Mouse (Mus musculus) hindbrain, embryonic 10.5 days (tissue): ENCODE measurements around the gene Tlr9. TPM values are rescaled to one million over a fixed set of nuclear protein-coding genes. Genes with fewer than 3 reads are reported as not detected.
A peak's percentile ranks its signal among the peaks of the same experiment; 100 is the strongest.

Experiments
- DNase-seq: peaks from one replicate; pipeline ENCODE4 v3.0.0-alpha.2; 2017; ENCODE audit warnings: low spot score
- H3K27ac ChIP-seq: fragments of 300-500 bp; sonication (generic); 2 replicates; pipeline ENCODE4 v1.5.1; 2016; ENCODE audit warnings: mild to moderate bottlenecking, moderate library complexity
- H3K27me3 ChIP-seq: fragments of 300-500 bp; sonication (generic); 2 replicates; pipeline ENCODE4 v1.6.1; 2016; ENCODE audit warnings: mild to moderate bottlenecking; ENCODE audit not compliant: poor library complexity, insufficient read depth, severe bottlenecking
- H3K36me3 ChIP-seq: fragments of 300-500 bp; sonication (generic); 2 replicates; pipeline ENCODE4 v1.6.1; 2016; ENCODE audit warnings: mild to moderate bottlenecking, moderate library complexity
- H3K4me1 ChIP-seq: fragments of 300-500 bp; sonication (generic); replicated peaks from 2 replicates; pipeline ENCODE4 v1.6.1; 2016; ENCODE audit warnings: mild to moderate bottlenecking
- H3K4me3 ChIP-seq: fragments of 300-500 bp; sonication (generic); 2 replicates; pipeline ENCODE4 v1.5.1; 2016; ENCODE audit warnings: mild to moderate bottlenecking, moderate library complexity
- H3K9me3 ChIP-seq: fragments of 300-500 bp; sonication (generic); 2 replicates; pipeline ENCODE4 v1.6.1; 2016; ENCODE audit warnings: mild to moderate bottlenecking, moderate library complexity
- WGBS: fragments of 180-500 bp; shearing (Covaris S2); methylation state at CpG from one replicate; pipeline ENCODE4 v1.1.7; 2016; 5-methylcytosine and 5-hydroxymethylcytosine counted together
- polyA plus RNA-seq: library from polyadenylated mRNA; unstranded; fragments of >200 nt; fragmentation: Nextera tagmentation; extraction: Ambion mirVana; gene quantifications from 2 replicates; pipeline ENCODE4 v1.2.1, GENCODE M21; 2016

Gene Tlr9
- polyA plus RNA-seq, 1 experiment from 2014 or later: not detected

DNA sequence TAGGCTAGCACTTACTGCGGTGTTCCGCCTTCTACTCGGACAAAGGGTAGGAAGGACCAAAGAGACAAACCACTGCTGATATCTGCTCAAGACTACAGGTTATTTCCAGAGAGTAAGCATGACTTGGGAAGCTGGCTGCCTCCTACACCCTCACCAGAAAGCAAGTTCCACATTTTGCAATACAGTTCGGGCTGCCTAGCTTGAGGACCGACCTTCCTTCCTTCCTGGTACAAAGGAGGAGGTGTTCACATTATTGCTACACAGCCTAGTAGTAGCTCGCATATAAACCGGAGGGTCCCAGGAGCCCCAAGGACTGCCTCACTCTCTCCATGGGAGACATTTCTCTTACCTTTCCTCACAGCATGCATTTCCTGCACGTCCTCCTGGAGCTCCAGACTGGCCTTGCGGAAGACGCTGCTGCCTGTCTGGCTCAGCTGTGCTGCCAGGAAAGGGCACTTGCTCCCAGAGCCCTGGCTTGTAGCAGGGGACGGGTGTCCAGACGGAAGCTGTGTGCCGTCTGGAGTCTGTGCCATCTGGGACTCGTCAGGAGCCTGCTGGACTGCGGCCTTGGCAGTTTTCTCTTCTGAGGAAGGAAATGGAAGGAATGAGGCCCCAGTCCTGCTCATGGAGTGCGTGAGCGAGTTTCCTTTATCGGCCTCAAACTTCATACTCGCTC lies 20.6 kb downstream of the Tlr9 start:
- Histone ChIP-seq H3K4me3 (no peak overlapping the region), H3K36me3 (peaks cover 58% of the 10 kb centered on the region), H3K27me3 (no peaks in the 10 kb centered on the region), H3K27ac (peak overlapping the region; percentile 35; the same call in 1 of the 2 replicates), H3K4me1 (peaks cover 24% of the 10 kb centered on the region), H3K9me3 (no peaks in the 10 kb centered on the region)
- DNase-seq: no peak
- 80% methylated on average over 19 of the region's 19 CpGs for WGBS

- H3K9me3 ChIP-seq: no peaks in the 10 kb centered on the region
Measured at GRCm38 (mm10) chr9:106249550-106249949, 27.2 kb downstream of the Tlr9 start.

DNA sequence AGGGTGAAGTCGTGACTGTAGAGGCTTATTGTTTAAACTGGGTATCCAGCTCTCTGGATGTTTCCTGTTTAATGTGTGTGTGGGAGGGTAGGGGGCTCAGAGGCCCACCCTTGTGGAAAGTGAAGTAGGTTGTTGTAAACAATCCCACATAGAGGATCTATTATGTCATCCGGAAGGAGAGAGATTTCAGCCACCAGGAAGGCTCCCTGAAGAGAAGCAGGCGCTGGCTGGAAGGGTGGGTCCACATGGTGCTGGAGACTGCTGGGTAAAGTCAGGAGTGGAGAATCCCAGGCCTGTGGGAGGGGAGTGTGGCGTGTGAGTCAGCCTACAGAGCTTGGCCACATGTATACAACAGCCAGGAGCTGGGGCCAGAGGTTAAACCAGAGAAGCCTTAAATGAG lies 27.8 kb downstream of the Tlr9 start:
- H3K4me3 ChIP-seq: no peak overlapping the region
- 0 out of 2 replicates have a peak, but pooled peaks cover 1% of the 10 kb centered on the region for H3K36me3 ChIP-seq
- peaks cover 42% of the 10 kb centered on the region for H3K4me1 ChIP-seq
- H3K27me3 ChIP-seq: no peaks in the 10 kb centered on the region
- no peak for DNase-seq
- no peaks in the 10 kb centered on the region for H3K9me3 ChIP-seq
- no peak overlapping the region for H3K27ac ChIP-seq
- WGBS: 66% methylated on average over 4 of the region's 4 CpGs

More at GRCm38 (mm10) chr9:106249550-106249949, 27.2 kb downstream of the Tlr9 start:
- 91% methylated on average over 11 of the region's 11 CpGs for WGBS
- Histone ChIP-seq H3K27me3 (no peaks in the 10 kb centered on the region), H3K4me3 (no peak overlapping the region), H3K36me3 (0 out of 2 replicates have a peak, but pooled peaks cover 3% of the 10 kb centered on the region), H3K4me1 (peaks cover 42% of the 10 kb centered on the region), H3K27ac (no peak overlapping the region)
- DNase-seq: no peak

DNA sequence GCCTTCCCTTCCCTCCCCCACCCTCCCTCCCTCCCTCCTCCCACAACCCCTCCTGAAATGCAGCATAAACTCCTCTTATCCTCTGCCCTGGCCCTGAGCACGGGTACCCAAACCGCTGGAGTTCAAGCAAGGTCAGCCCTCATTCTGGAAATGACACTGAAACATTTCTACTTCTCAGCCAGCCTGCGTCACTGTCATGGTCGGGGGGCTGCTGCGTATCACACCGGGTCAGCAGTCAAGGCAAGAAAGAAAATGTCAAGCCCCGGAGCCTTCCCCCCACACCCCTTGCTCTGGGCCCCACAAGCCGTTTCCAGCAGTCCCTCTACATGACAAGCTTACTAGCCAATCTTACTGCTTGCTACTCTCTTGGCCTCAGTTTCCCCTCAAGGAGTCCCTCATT lies 28.7 kb downstream of the Tlr9 start:
- DNase-seq: no peak
- WGBS: 72% methylated on average over 8 of the region's 8 CpGs
- H3K4me3 ChIP-seq: no peak overlapping the region
- no peaks in the 10 kb centered on the region for H3K36me3 ChIP-seq
- H3K4me1 ChIP-seq: peaks cover 41% of the 10 kb centered on the region
- H3K27ac ChIP-seq: no peak overlapping the region
- H3K9me3 ChIP-seq: no peaks in the 10 kb centered on the region
- no peaks in the 10 kb centered on the region for H3K27me3 ChIP-seq

DNA sequence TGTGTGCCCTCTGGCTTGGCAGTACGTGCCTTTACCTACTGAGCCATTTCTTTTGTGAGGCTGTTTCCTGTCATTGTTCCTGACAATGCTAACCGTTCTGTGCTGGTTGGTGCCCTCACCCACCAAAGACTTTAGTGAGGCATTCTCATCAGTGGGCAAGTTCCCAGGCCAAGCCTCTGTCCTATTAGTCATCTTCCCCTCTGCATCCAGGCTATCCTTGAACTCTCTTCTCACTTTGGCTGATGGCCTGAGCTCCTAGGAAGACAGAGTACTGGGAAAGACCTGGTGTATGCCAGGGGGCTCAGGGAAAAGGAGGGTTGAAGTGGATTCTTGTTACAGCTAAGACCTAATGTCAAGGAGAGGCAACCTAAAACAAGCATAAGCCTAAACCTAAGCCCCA lies 31.6 kb downstream of the Tlr9 start:
- no peak for DNase-seq

GRCm38 (mm10) chr9:106258412-106258811 lies 36.0 kb downstream of the Tlr9 start:
- no peaks in the 10 kb centered on the region for H3K4me1 ChIP-seq
- no peak for DNase-seq
- no peaks in the 10 kb centered on the region for H3K36me3 ChIP-seq
- no peak overlapping the region for H3K27ac ChIP-seq
- H3K4me3 ChIP-seq: no peak overlapping the region
- WGBS: 90% methylated on average over 4 of the region's 4 CpGs
- no peaks in the 10 kb centered on the region for H3K27me3 ChIP-seq
- H3K9me3 ChIP-seq: no peaks in the 10 kb centered on the region

More for the DNA sequence above, 31.6 kb downstream of the Tlr9 start:
- H3K36me3 ChIP-seq: no peaks in the 10 kb centered on the region
- H3K4me3 ChIP-seq: no peak overlapping the region
- H3K27me3 ChIP-seq: no peaks in the 10 kb centered on the region
- 80% methylated on average over 2 of the region's 2 CpGs for WGBS
- peaks cover 18% of the 10 kb centered on the region for H3K4me1 ChIP-seq
- no peaks in the 10 kb centered on the region for H3K9me3 ChIP-seq
- no peak overlapping the region for H3K27ac ChIP-seq

GRCm38 (mm10) chr9:106258990-106259389 lies 36.6 kb downstream of the Tlr9 start:
- Histone ChIP-seq H3K36me3 (no peaks in the 10 kb centered on the region), H3K27ac (no peak overlapping the region), H3K9me3 (no peaks in the 10 kb centered on the region), H3K27me3 (no peaks in the 10 kb centered on the region), H3K4me1 (no peaks in the 10 kb centered on the region), H3K4me3 (no peak overlapping the region)
- no peak for DNase-seq
- 77% methylated on average over 5 of the region's 5 CpGs for WGBS

GRCm38 (mm10) chr9:106261058-106261457 lies 38.7 kb downstream of the Tlr9 start:
- H3K27ac ChIP-seq: no peak overlapping the region

GRCm38 (mm10) chr9:106261491-106261890 lies 39.1 kb downstream of the Tlr9 start:
- Histone ChIP-seq H3K9me3 (no peaks in the 10 kb centered on the region), H3K27ac (no peak overlapping the region), H3K4me1 (no peaks in the 10 kb centered on the region), H3K36me3 (no peaks in the 10 kb centered on the region), H3K4me3 (no peak overlapping the region), H3K27me3 (no peaks in the 10 kb centered on the region)
- no peak for DNase-seq
- 82% methylated on average over 3 of the region's 3 CpGs for WGBS

More at GRCm38 (mm10) chr9:106261058-106261457, 38.7 kb downstream of the Tlr9 start:
- H3K4me1 ChIP-seq: no peaks in the 10 kb centered on the region
- 86% methylated on average over 6 of the region's 6 CpGs for WGBS
- H3K27me3 ChIP-seq: no peaks in the 10 kb centered on the region
- H3K36me3 ChIP-seq: no peaks in the 10 kb centered on the region
- H3K9me3 ChIP-seq: no peaks in the 10 kb centered on the region
- no peak overlapping the region for H3K4me3 ChIP-seq
- no peak for DNase-seq

GRCm38 (mm10) chr9:106262075-106262474 lies 39.7 kb downstream of the Tlr9 start:
- no peak for DNase-seq
- WGBS: 84% methylated on average over 3 of the region's 3 CpGs
- no peaks in the 10 kb centered on the region for H3K9me3 ChIP-seq
- no peak overlapping the region for H3K4me3 ChIP-seq
- no peak overlapping the region for H3K27ac ChIP-seq
- H3K4me1 ChIP-seq: no peaks in the 10 kb centered on the region
- no peaks in the 10 kb centered on the region for H3K36me3 ChIP-seq
- H3K27me3 ChIP-seq: no peaks in the 10 kb centered on the region

GRCm38 (mm10) chr9:106263381-106263924 lies 41.1 kb downstream of the Tlr9 start:
- H3K4me3 ChIP-seq: no peak overlapping the region
- no peak overlapping the region for H3K27ac ChIP-seq
- DNase-seq: no peak
- no peaks in the 10 kb centered on the region for H3K36me3 ChIP-seq
- 83% methylated on average over 9 of the region's 9 CpGs for WGBS
- H3K4me1 ChIP-seq: peaks cover 6% of the 10 kb centered on the region
- H3K9me3 ChIP-seq: no peaks in the 10 kb centered on the region
- no peaks in the 10 kb centered on the region for H3K27me3 ChIP-seq

DNA sequence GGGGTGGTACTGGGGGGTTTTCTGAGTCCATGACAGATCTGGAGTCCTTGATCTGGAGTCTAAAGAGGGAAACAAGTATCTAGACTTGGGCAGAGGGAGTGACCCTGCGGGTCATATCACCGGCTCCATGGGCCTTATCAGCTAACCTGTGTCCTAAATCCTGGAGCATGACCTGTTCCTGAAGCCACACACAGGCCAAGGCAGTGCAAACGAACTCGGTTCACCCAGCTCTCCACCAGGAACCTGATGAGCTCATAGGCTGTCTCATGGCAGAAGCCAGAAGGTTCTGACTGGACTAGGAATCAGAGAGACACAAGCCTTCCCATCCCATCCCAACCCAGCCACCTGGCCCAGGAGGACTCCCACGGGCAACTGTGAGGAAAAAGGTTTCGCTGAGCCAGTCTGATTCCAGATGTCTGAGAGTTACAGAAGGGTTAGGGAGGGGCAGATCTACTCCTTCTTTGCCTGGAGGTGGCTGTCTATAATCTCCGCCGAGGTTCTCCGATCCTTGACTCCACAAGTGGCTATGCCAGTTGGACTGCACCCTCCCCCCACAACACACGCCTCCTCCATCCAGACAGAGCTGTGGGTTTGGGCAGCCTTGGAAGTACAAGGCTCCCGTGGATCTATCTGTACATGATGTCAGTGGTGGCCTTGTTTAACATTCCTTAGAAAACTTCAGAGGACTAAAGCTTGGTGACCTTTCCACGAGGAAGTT lies 43.1 kb downstream of the Tlr9 start:
- Histone ChIP-seq H3K27ac (no peak overlapping the region), H3K9me3 (no peaks in the 10 kb centered on the region), H3K27me3 (no peaks in the 10 kb centered on the region), H3K4me3 (no peak overlapping the region), H3K36me3 (no peaks in the 10 kb centered on the region), H3K4me1 (peaks cover 26% of the 10 kb centered on the region)
- 87% methylated on average over 12 of the region's 12 CpGs for WGBS
- DNase-seq: no peak
